Mouse (Mus musculus) heart, postnatal 10 days (tissue): Measurements from ENCODE around the gene Olfr819. TPM values are rescaled to one million over a fixed set of nuclear protein-coding genes. Genes with fewer than 3 reads are reported as not detected.
"Not testable (repeated sequence)": the region's sequence is repeated elsewhere in the genome, so short reads cannot be mapped to it uniquely, and the experiment has no call there.

Experiments used
- DNase-seq, 2 experiments: peaks; one replicate each; pipeline ENCODE4 v3.0.0; 2021
- intact Hi-C: fragments of 180-260 bp; cut with DNase I; formaldehyde crosslinking; loops from one replicate; pipeline ENCODE4 v1.15.1; 2025
- total RNA-seq, 2 experiments: library from RNA; stranded (reverse); gene quantifications; 2 replicates each; pipeline ENCODE4 v1.2.3; 2021

The Olfr819 gene
- not detected for total RNA-seq

- DNase-seq, intact Hi-C loops: not testable (repeated sequence)
Observed at GRCm38 (mm10) chr10:129967166-129967565, at the start of gene Olfr819. Gene Olfr819, minus strand, starts transcription at chr10:129967266.

- DNase-seq, result no peak
- intact Hi-C loops, result no loop called here
Observed at GRCm38 (mm10) chr10:130012321-130012720, 45.3 kb upstream of the Olfr819 start, which contains the start of gene Olfr820. Gene Olfr820, plus strand, starts transcription at chr10:130012621.

- intact Hi-C loops, result not testable (repeated sequence)
Observed at GRCm38 (mm10) chr10:130005366-130005765, 38.3 kb upstream of the Olfr819 start.

GRCm38 (mm10) chr10:130004104-130004503, 37.0 kb upstream of the Olfr819 start:
- intact Hi-C loops, DNase-seq: not testable (repeated sequence)

More at GRCm38 (mm10) chr10:130005366-130005765, 38.3 kb upstream of the Olfr819 start:
- DNase-seq, result not testable (repeated sequence)

- DNase-seq, intact Hi-C loops: not testable (repeated sequence)
Observed at GRCm38 (mm10) chr10:129984962-129985361, 17.9 kb upstream of the Olfr819 start, which contains the start of gene Gm10310. Gene Gm10310, minus strand, starts transcription at chr10:129985062.

- intact Hi-C loops, DNase-seq: not testable (repeated sequence)
Observed at GRCm38 (mm10) chr10:129981867-129982266, 14.8 kb upstream of the Olfr819 start.

- intact Hi-C loops, result not testable (repeated sequence)
Observed at GRCm38 (mm10) chr10:129976040-129976439, 9.0 kb upstream of the Olfr819 start, which contains the start of gene Olfr247. Gene Olfr247, minus strand, starts transcription at chr10:129976140.

GRCm38 (mm10) chr10:129972994-129973393, 5.9 kb upstream of the Olfr819 start:
- intact Hi-C loops, DNase-seq: not testable (repeated sequence)

More at GRCm38 (mm10) chr10:129976040-129976439, 9.0 kb upstream of the Olfr819 start, which contains the start of gene Olfr247:
- DNase-seq, result not testable (repeated sequence)

GRCm38 (mm10) chr10:129966232-129966631, 834 bp downstream of the Olfr819 start:
- DNase-seq, intact Hi-C loops: not testable (repeated sequence)

GRCm38 (mm10) chr10:129949000-129949399, 18.1 kb downstream of the Olfr819 start, which contains the start of gene Olfr818:
Gene Olfr818, minus strand, starts transcription at chr10:129949100.
- DNase-seq, result no peak
- intact Hi-C loops, result no loop called here

GRCm38 (mm10) chr10:129915497-129915896, 51.6 kb downstream of the Olfr819 start, which contains the start of gene Olfr816:
Gene Olfr816, minus strand, starts transcription at chr10:129915597.
- intact Hi-C loops, result no loop called here
- no peak for DNase-seq

Other genes with a start within 250 kb of the Olfr819 start
- gene Olfr805, start 237.9 kb downstream of the Olfr819 start, total RNA-seq, result not detected
- not detected for gene Olfr806, start 225.3 kb downstream of the Olfr819 start, total RNA-seq
- not detected for gene Olfr807, start 209.5 kb downstream of the Olfr819 start, total RNA-seq
- gene Olfr808, start 201.8 kb downstream of the Olfr819 start, total RNA-seq, result not detected
- gene Olfr809, start 192.6 kb downstream of the Olfr819 start, total RNA-seq, result not detected
- not detected for gene Olfr810, start 172.3 kb downstream of the Olfr819 start, total RNA-seq
- not detected for gene Olfr811, start 162.9 kb downstream of the Olfr819 start, total RNA-seq
- not detected for gene Olfr812, start 121.2 kb downstream of the Olfr819 start, total RNA-seq
- not detected for gene Olfr813, start 111.9 kb downstream of the Olfr819 start, total RNA-seq
- gene Olfr814, start 87.4 kb downstream of the Olfr819 start, total RNA-seq, result not detected
- gene Olfr815, start 61.4 kb downstream of the Olfr819 start, total RNA-seq, result not detected
- not detected for gene Olfr816, start 51.7 kb downstream of the Olfr819 start, total RNA-seq
- not detected for gene Olfr818, start 18.2 kb downstream of the Olfr819 start, total RNA-seq
- gene Olfr247, start 8.9 kb upstream of the Olfr819 start, total RNA-seq, result not detected
- gene Gm10310, start 17.8 kb upstream of the Olfr819 start, total RNA-seq, result not detected
- not detected for gene Olfr820, start 45.4 kb upstream of the Olfr819 start, total RNA-seq
- gene Olfr821, start 63.1 kb upstream of the Olfr819 start, total RNA-seq, result not detected
- gene Olfr822, start 103.9 kb upstream of the Olfr819 start, total RNA-seq, result not detected
- not detected for gene Olfr823, start 148.1 kb upstream of the Olfr819 start, total RNA-seq
- gene Olfr824, start 162.7 kb upstream of the Olfr819 start, total RNA-seq, result not detected
- not detected for gene Olfr825, start 199.5 kb upstream of the Olfr819 start, total RNA-seq
- not detected for gene Olfr826, start 216.9 kb upstream of the Olfr819 start, total RNA-seq
- gene Olfr827, start 247.1 kb upstream of the Olfr819 start, total RNA-seq, result not detected